Mouse (Mus musculus): ENCODE measurements at regions not wholly inside any gene's neighbourhood (a gene's known extent, or its start where the extent isn't known, plus 50 kb on each side); places are given as distances from the start of the nearest gene placed in this dataset.

GRCm38 (mm10) chr5:106055221-106055620, 178.9 kb downstream of the Zfp326 start:
- no peaks in the 10 kb centered on the region for H3K4me1 ChIP-seq (ENCODE audit: control insufficient read depth, insufficient read depth, insufficient read length)
- no peaks in the 10 kb centered on the region for H3K36me3 ChIP-seq (ENCODE audit: control insufficient read depth, insufficient read depth, low read length)
- WGBS = 61% methylated on average over 8 of the region's 8 CpGs
- no peak for TF ChIP-seq POLR2A (IDR thresholded peaks at IDR 0.05; ENCODE audit: low read depth, low read length)
- H3K27ac ChIP-seq (ENCODE audit: insufficient read depth, low read length) = no peak overlapping the region
- no peak for DNase-seq (ENCODE audit: low read depth in 1 of 2, low spot score in 2 of 2)
- H3K27me3 ChIP-seq (ENCODE audit: control insufficient read depth, insufficient read depth, low read length) = no peaks in the 10 kb centered on the region
- H3K4me3 ChIP-seq (ENCODE audit: extremely low read depth, insufficient read depth, insufficient read length) = no peak overlapping the region

GRCm38 (mm10) chr5:106051026-106051425, 174.7 kb downstream of the Zfp326 start:
- Histone ChIP-seq H3K27ac (ENCODE audit: insufficient read depth, low read length) (no peak overlapping the region), H3K4me3 (ENCODE audit: extremely low read depth, insufficient read depth, insufficient read length) (no peak overlapping the region), H3K27me3 (ENCODE audit: control insufficient read depth, insufficient read depth, low read length) (no peaks in the 10 kb centered on the region), H3K4me1 (ENCODE audit: control insufficient read depth, insufficient read depth, insufficient read length) (no peaks in the 10 kb centered on the region), H3K36me3 (ENCODE audit: control insufficient read depth, insufficient read depth, low read length) (no peaks in the 10 kb centered on the region)
- TF ChIP-seq CTCF (IDR thresholded peaks at IDR 0.05; ENCODE audit: extremely low read depth, insufficient read depth, insufficient read length, insufficient replicate concordance) (no peak), POLR2A (IDR thresholded peaks at IDR 0.05; ENCODE audit: low read depth, low read length) (no peak)
- DNase-seq (ENCODE audit: low read depth in 1 of 2, low spot score in 2 of 2) = no peak
- 93% methylated on average over 8 of the region's 8 CpGs for WGBS

- 86% methylated on average over 12 of the region's 12 CpGs for WGBS
Observed at GRCm38 (mm10) chr5:106044878-106045585, 168.7 kb downstream of the Zfp326 start.

GRCm38 (mm10) chr5:106038321-106038720, 162.0 kb downstream of the Zfp326 start:
- no peaks in the 10 kb centered on the region for H3K27me3 ChIP-seq (ENCODE audit: control insufficient read depth, insufficient read depth, low read length)
- H3K4me1 ChIP-seq (ENCODE audit: control insufficient read depth, insufficient read depth, insufficient read length) = no peaks in the 10 kb centered on the region
- WGBS = 94% methylated on average over 18 of the region's 18 CpGs
- H3K4me3 ChIP-seq (ENCODE audit: extremely low read depth, insufficient read depth, insufficient read length) = no peak overlapping the region
- TF ChIP-seq POLR2A (IDR thresholded peaks at IDR 0.05; ENCODE audit: low read depth, low read length) (no peak), CTCF (IDR thresholded peaks at IDR 0.05; ENCODE audit: extremely low read depth, insufficient read depth, insufficient read length, insufficient replicate concordance) (no peak)
- no peak overlapping the region for H3K27ac ChIP-seq (ENCODE audit: insufficient read depth, low read length)
- no peaks in the 10 kb centered on the region for H3K36me3 ChIP-seq (ENCODE audit: control insufficient read depth, insufficient read depth, low read length)
- DNase-seq (ENCODE audit: low read depth in 1 of 2, low spot score in 2 of 2) = no peak

More at GRCm38 (mm10) chr5:106044878-106045585, 168.7 kb downstream of the Zfp326 start:
- Histone ChIP-seq H3K4me3 (ENCODE audit: extremely low read depth, insufficient read depth, insufficient read length) (no peak overlapping the region), H3K27ac (ENCODE audit: insufficient read depth, low read length) (no peak overlapping the region), H3K27me3 (ENCODE audit: control insufficient read depth, insufficient read depth, low read length) (no peaks in the 10 kb centered on the region), H3K36me3 (ENCODE audit: control insufficient read depth, insufficient read depth, low read length) (no peaks in the 10 kb centered on the region), H3K4me1 (ENCODE audit: control insufficient read depth, insufficient read depth, insufficient read length) (no peaks in the 10 kb centered on the region)
- no peak for TF ChIP-seq POLR2A (IDR thresholded peaks at IDR 0.05; ENCODE audit: low read depth, low read length)
- no peak for DNase-seq (ENCODE audit: low read depth in 1 of 2, low spot score in 2 of 2)

GRCm38 (mm10) chr5:106036176-106036575, 159.8 kb downstream of the Zfp326 start:
- Histone ChIP-seq H3K27ac (ENCODE audit: insufficient read depth, low read length) (no peak overlapping the region), H3K4me3 (ENCODE audit: extremely low read depth, insufficient read depth, insufficient read length) (no peak overlapping the region), H3K36me3 (ENCODE audit: control insufficient read depth, insufficient read depth, low read length) (no peaks in the 10 kb centered on the region), H3K27me3 (ENCODE audit: control insufficient read depth, insufficient read depth, low read length) (no peaks in the 10 kb centered on the region), H3K4me1 (ENCODE audit: control insufficient read depth, insufficient read depth, insufficient read length) (no peaks in the 10 kb centered on the region)
- TF ChIP-seq CTCF (IDR thresholded peaks at IDR 0.05; ENCODE audit: extremely low read depth, insufficient read depth, insufficient read length, insufficient replicate concordance) (no peak), POLR2A (IDR thresholded peaks at IDR 0.05; ENCODE audit: low read depth, low read length) (no peak)
- no peak for DNase-seq (ENCODE audit: low read depth in 1 of 2, low spot score in 2 of 2)
- 76% methylated on average over 6 of the region's 6 CpGs for WGBS

- Histone ChIP-seq H3K27ac (ENCODE audit: insufficient read depth, low read length) (no peak overlapping the region), H3K36me3 (ENCODE audit: control insufficient read depth, insufficient read depth, low read length) (no peaks in the 10 kb centered on the region), H3K27me3 (ENCODE audit: control insufficient read depth, insufficient read depth, low read length) (no peaks in the 10 kb centered on the region), H3K4me1 (ENCODE audit: control insufficient read depth, insufficient read depth, insufficient read length) (no peaks in the 10 kb centered on the region), H3K4me3 (ENCODE audit: extremely low read depth, insufficient read depth, insufficient read length) (no peak overlapping the region)
- TF ChIP-seq CTCF (IDR thresholded peaks at IDR 0.05; ENCODE audit: extremely low read depth, insufficient read depth, insufficient read length, insufficient replicate concordance) = no peak
- no peak for TF ChIP-seq POLR2A (IDR thresholded peaks at IDR 0.05; ENCODE audit: low read depth, low read length)
- DNase-seq (ENCODE audit: low read depth in 1 of 2, low spot score in 2 of 2) = no peak
- 91% methylated on average over 4 of the region's 4 CpGs for WGBS
Observed at GRCm38 (mm10) chr5:106032956-106033355, 156.6 kb downstream of the Zfp326 start.

GRCm38 (mm10) chr5:106026861-106027260, 150.5 kb downstream of the Zfp326 start:
- H3K36me3 ChIP-seq (ENCODE audit: control insufficient read depth, insufficient read depth, low read length) = no peaks in the 10 kb centered on the region
- no peak overlapping the region for H3K4me3 ChIP-seq (ENCODE audit: extremely low read depth, insufficient read depth, insufficient read length)
- 67% methylated on average over 2 of the region's 2 CpGs for WGBS
- no peak for TF ChIP-seq CTCF (IDR thresholded peaks at IDR 0.05; ENCODE audit: extremely low read depth, insufficient read depth, insufficient read length, insufficient replicate concordance)
- DNase-seq (ENCODE audit: low read depth in 1 of 2, low spot score in 2 of 2) = no peak
- no peak overlapping the region for H3K27ac ChIP-seq (ENCODE audit: insufficient read depth, low read length)
- H3K4me1 ChIP-seq (ENCODE audit: control insufficient read depth, insufficient read depth, insufficient read length) = no peaks in the 10 kb centered on the region
- H3K27me3 ChIP-seq (ENCODE audit: control insufficient read depth, insufficient read depth, low read length) = no peaks in the 10 kb centered on the region

Measured in spleen, adult 2 months (tissue).